Mouse (Mus musculus): ENCODE data around the gene Olfr473. TPM values are rescaled to one million over a fixed set of nuclear protein-coding genes. Genes with fewer than 3 reads are reported as not detected.

The Olfr473 gene
- not detected for polyA plus RNA-seq (2014; fragmentation: Illumina TruSeq; extraction: RNeasy Lipid Tissue Mini Kit (QIAGEN cat#74804); ENCODE audit: low replicate concordance)

GRCm38 (mm10) chr7:107930146-107930545 lies at the start of gene Olfr473:
TSS of gene Olfr473 (plus strand) at chr7:107930446.

GRCm38 (mm10) chr7:107897602-107898001 lies 32.6 kb upstream of the Olfr473 start, which contains the start of gene Olfr472:
TSS of gene Olfr472 (plus strand) at chr7:107897902.

GRCm38 (mm10) chr7:107954343-107954742 lies 24.1 kb downstream of the Olfr473 start, which contains the start of gene Olfr474:
TSS of gene Olfr474 (plus strand) at chr7:107954643.

GRCm38 (mm10) chr7:107964503-107964902 lies 34.3 kb downstream of the Olfr473 start, which contains the start of gene Olfr476:
TSS of gene Olfr476 (plus strand) at chr7:107964803.

Other genes with a start within 250 kb of the Olfr473 start
- not detected for gene Cyb5r2, start 172.4 kb upstream of the Olfr473 start, polyA plus RNA-seq (2014; fragmentation: Illumina TruSeq; extraction: RNeasy Lipid Tissue Mini Kit (QIAGEN cat#74804); ENCODE audit: low replicate concordance)
- not detected for gene Ovch2, start 129.2 kb upstream of the Olfr473 start, polyA plus RNA-seq (2014; fragmentation: Illumina TruSeq; extraction: RNeasy Lipid Tissue Mini Kit (QIAGEN cat#74804); ENCODE audit: low replicate concordance)
- not detected for gene Olfr467, start 118.2 kb upstream of the Olfr473 start, polyA plus RNA-seq (2014; fragmentation: Illumina TruSeq; extraction: RNeasy Lipid Tissue Mini Kit (QIAGEN cat#74804); ENCODE audit: low replicate concordance)
- not detected for gene Olfr469, start 104.9 kb upstream of the Olfr473 start, polyA plus RNA-seq (2014; fragmentation: Illumina TruSeq; extraction: RNeasy Lipid Tissue Mini Kit (QIAGEN cat#74804); ENCODE audit: low replicate concordance)
- gene Olfr470, start 83.0 kb upstream of the Olfr473 start, polyA plus RNA-seq (2014; fragmentation: Illumina TruSeq; extraction: RNeasy Lipid Tissue Mini Kit (QIAGEN cat#74804); ENCODE audit: low replicate concordance), result not detected
- gene Olfr472, start 32.5 kb upstream of the Olfr473 start, polyA plus RNA-seq (2014; fragmentation: Illumina TruSeq; extraction: RNeasy Lipid Tissue Mini Kit (QIAGEN cat#74804); ENCODE audit: low replicate concordance), result not detected
- gene Olfr474, start 24.2 kb downstream of the Olfr473 start, polyA plus RNA-seq (2014; fragmentation: Illumina TruSeq; extraction: RNeasy Lipid Tissue Mini Kit (QIAGEN cat#74804); ENCODE audit: low replicate concordance), result not detected
- gene Olfr476, start 34.4 kb downstream of the Olfr473 start, polyA plus RNA-seq (2014; fragmentation: Illumina TruSeq; extraction: RNeasy Lipid Tissue Mini Kit (QIAGEN cat#74804); ENCODE audit: low replicate concordance), result not detected
- not detected for gene Olfr477, start 56.2 kb downstream of the Olfr473 start, polyA plus RNA-seq (2014; fragmentation: Illumina TruSeq; extraction: RNeasy Lipid Tissue Mini Kit (QIAGEN cat#74804); ENCODE audit: low replicate concordance)
- gene Olfr478, start 103.5 kb downstream of the Olfr473 start, polyA plus RNA-seq (2014; fragmentation: Illumina TruSeq; extraction: RNeasy Lipid Tissue Mini Kit (QIAGEN cat#74804); ENCODE audit: low replicate concordance), result not detected
- not detected for gene Olfr479, start 120.2 kb downstream of the Olfr473 start, polyA plus RNA-seq (2014; fragmentation: Illumina TruSeq; extraction: RNeasy Lipid Tissue Mini Kit (QIAGEN cat#74804); ENCODE audit: low replicate concordance)
- gene Olfr480, start 136.9 kb downstream of the Olfr473 start, polyA plus RNA-seq (2014; fragmentation: Illumina TruSeq; extraction: RNeasy Lipid Tissue Mini Kit (QIAGEN cat#74804); ENCODE audit: low replicate concordance), result not detected
- not detected for gene Olfr481, start 149.4 kb downstream of the Olfr473 start, polyA plus RNA-seq (2014; fragmentation: Illumina TruSeq; extraction: RNeasy Lipid Tissue Mini Kit (QIAGEN cat#74804); ENCODE audit: low replicate concordance)
- not detected for gene Olfr482, start 167.1 kb downstream of the Olfr473 start, polyA plus RNA-seq (2014; fragmentation: Illumina TruSeq; extraction: RNeasy Lipid Tissue Mini Kit (QIAGEN cat#74804); ENCODE audit: low replicate concordance)
- not detected for gene Olfr483, start 170.4 kb downstream of the Olfr473 start, polyA plus RNA-seq (2014; fragmentation: Illumina TruSeq; extraction: RNeasy Lipid Tissue Mini Kit (QIAGEN cat#74804); ENCODE audit: low replicate concordance)
- gene Olfr484, start 197.0 kb downstream of the Olfr473 start, polyA plus RNA-seq (2014; fragmentation: Illumina TruSeq; extraction: RNeasy Lipid Tissue Mini Kit (QIAGEN cat#74804); ENCODE audit: low replicate concordance), result not detected
- gene Olfr485, start 229.4 kb downstream of the Olfr473 start, polyA plus RNA-seq (2014; fragmentation: Illumina TruSeq; extraction: RNeasy Lipid Tissue Mini Kit (QIAGEN cat#74804); ENCODE audit: low replicate concordance), result not detected
- not detected for gene Olfr486, start 242.3 kb downstream of the Olfr473 start, polyA plus RNA-seq (2014; fragmentation: Illumina TruSeq; extraction: RNeasy Lipid Tissue Mini Kit (QIAGEN cat#74804); ENCODE audit: low replicate concordance)